Mouse (Mus musculus): Measurements from ENCODE around the gene Abca7. TPM values are rescaled to one million over a fixed set of nuclear protein-coding genes. Genes with fewer than 3 reads are reported as not detected.

Gene Abca7
- polyA plus RNA-seq, 1 experiment from 2014 or later = 2.2 TPM

GRCm38 (mm10) chr10:79964727-79965126, 31.6 kb upstream of the Abca7 start:
- Histone ChIP-seq H3K36me3 (ENCODE audit: control insufficient read depth, insufficient read depth) (peaks cover 45% of the 10 kb centered on the region), H3K4me2 (replicated peaks; ENCODE audit: low read depth) (no peak overlapping the region), H3K4me1 (replicated peaks; ENCODE audit: control insufficient read depth, insufficient read depth, low read length) (no peaks in the 10 kb centered on the region), H3K9ac (ENCODE audit: low read depth, low read length) (no peak overlapping the region), H3K4me3 (ENCODE audit: low read depth, low read length) (no peak overlapping the region), H3K27ac (ENCODE audit: low read depth, low read length) (no peak overlapping the region), H3K27me3 (replicated peaks; ENCODE audit: control insufficient read depth, insufficient read depth, low read length) (no peaks in the 10 kb centered on the region), H3K9me3 (ENCODE audit: control insufficient read depth) (no peaks in the 10 kb centered on the region)
- WGBS = 88% methylated on average over 7 of the region's 7 CpGs
- TF ChIP-seq CTCF (IDR thresholded peaks at IDR 0.05; ENCODE audit: low read depth) = no peak
- ATAC-seq = no peak

- 92% methylated on average over 5 of the region's 5 CpGs for WGBS
- Histone ChIP-seq H3K27me3 (replicated peaks; ENCODE audit: control insufficient read depth, insufficient read depth, low read length) (0 out of 2 replicates have a peak, but pooled peaks cover 3% of the 10 kb centered on the region), H3K4me2 (replicated peaks; ENCODE audit: low read depth) (no peak overlapping the region), H3K36me3 (ENCODE audit: control insufficient read depth, insufficient read depth) (peaks cover 45% of the 10 kb centered on the region), H3K4me1 (replicated peaks; ENCODE audit: control insufficient read depth, insufficient read depth, low read length) (no peaks in the 10 kb centered on the region), H3K9me3 (ENCODE audit: control insufficient read depth) (no peaks in the 10 kb centered on the region), H3K9ac (ENCODE audit: low read depth, low read length) (no peak overlapping the region), H3K27ac (ENCODE audit: low read depth, low read length) (no peak overlapping the region), H3K4me3 (ENCODE audit: low read depth, low read length) (no peak overlapping the region)
- no peak for TF ChIP-seq CTCF (IDR thresholded peaks at IDR 0.05; ENCODE audit: low read depth)
- ATAC-seq = no peak
Observed at GRCm38 (mm10) chr10:79965325-79965724, 31.0 kb upstream of the Abca7 start.

- no peak overlapping the region for H3K4me2 ChIP-seq (replicated peaks; ENCODE audit: low read depth)
- no peak overlapping the region for H3K4me3 ChIP-seq (ENCODE audit: low read depth, low read length)
- H3K9me3 ChIP-seq (ENCODE audit: control insufficient read depth) = no peaks in the 10 kb centered on the region
- H3K4me1 ChIP-seq (replicated peaks; ENCODE audit: control insufficient read depth, insufficient read depth, low read length) = no peaks in the 10 kb centered on the region
- no peak for TF ChIP-seq CTCF (IDR thresholded peaks at IDR 0.05; ENCODE audit: low read depth)
- peaks cover 45% of the 10 kb centered on the region for H3K36me3 ChIP-seq (ENCODE audit: control insufficient read depth, insufficient read depth)
- peaks cover 18% of the 10 kb centered on the region for H3K27me3 ChIP-seq (replicated peaks; ENCODE audit: control insufficient read depth, insufficient read depth, low read length)
- H3K27ac ChIP-seq (ENCODE audit: low read depth, low read length) = no peak overlapping the region
- 89% methylated on average over 5 of the region's 5 CpGs for WGBS
- peak; percentile 14; the same call in 1 of the 2 replicates for ATAC-seq
- no peak overlapping the region for H3K9ac ChIP-seq (ENCODE audit: low read depth, low read length)
Observed at GRCm38 (mm10) chr10:79966886-79967400, 29.4 kb upstream of the Abca7 start.

- no peak overlapping the region for H3K4me3 ChIP-seq (ENCODE audit: low read depth, low read length)
- no peak overlapping the region for H3K4me2 ChIP-seq (replicated peaks; ENCODE audit: low read depth)
- 61% methylated on average over 1 of the region's 1 CpGs for WGBS
- peaks cover 35% of the 10 kb centered on the region for H3K36me3 ChIP-seq (ENCODE audit: control insufficient read depth, insufficient read depth)
- H3K9me3 ChIP-seq (ENCODE audit: control insufficient read depth) = no peaks in the 10 kb centered on the region
- H3K27ac ChIP-seq (ENCODE audit: low read depth, low read length) = no peak overlapping the region
- peaks cover 23% of the 10 kb centered on the region for H3K27me3 ChIP-seq (replicated peaks; ENCODE audit: control insufficient read depth, insufficient read depth, low read length)
- ATAC-seq = no peak
- no peak overlapping the region for H3K9ac ChIP-seq (ENCODE audit: low read depth, low read length)
- no peaks in the 10 kb centered on the region for H3K4me1 ChIP-seq (replicated peaks; ENCODE audit: control insufficient read depth, insufficient read depth, low read length)
- TF ChIP-seq CTCF (IDR thresholded peaks at IDR 0.05; ENCODE audit: low read depth) = no peak
Observed at GRCm38 (mm10) chr10:79968181-79968580, 28.1 kb upstream of the Abca7 start.

GRCm38 (mm10) chr10:79969124-79969568, 27.1 kb upstream of the Abca7 start:
- no peak overlapping the region for H3K4me3 ChIP-seq (ENCODE audit: low read depth, low read length)
- H3K27ac ChIP-seq (ENCODE audit: low read depth, low read length) = no peak overlapping the region
- H3K4me2 ChIP-seq (replicated peaks; ENCODE audit: low read depth) = no peak overlapping the region
- 19% methylated on average over 3 of the region's 3 CpGs for WGBS
- H3K36me3 ChIP-seq (ENCODE audit: control insufficient read depth, insufficient read depth) = peaks cover 35% of the 10 kb centered on the region
- H3K4me1 ChIP-seq (replicated peaks; ENCODE audit: control insufficient read depth, insufficient read depth, low read length) = no peaks in the 10 kb centered on the region
- ATAC-seq = no peak
- no peaks in the 10 kb centered on the region for H3K9me3 ChIP-seq (ENCODE audit: control insufficient read depth)
- peak; percentile 21; the same call in 1 of the 2 replicates for TF ChIP-seq CTCF (IDR thresholded peaks at IDR 0.05; ENCODE audit: low read depth)
- peaks cover 23% of the 10 kb centered on the region for H3K27me3 ChIP-seq (replicated peaks; ENCODE audit: control insufficient read depth, insufficient read depth, low read length)
- no peak overlapping the region for H3K9ac ChIP-seq (ENCODE audit: low read depth, low read length)

- no peak for ATAC-seq
- Histone ChIP-seq H3K4me3 (ENCODE audit: low read depth, low read length) (peak within 1 kb of the TSS; percentile 29), H3K9me3 (ENCODE audit: control insufficient read depth) (no peaks in the 10 kb centered on the region), H3K9ac (ENCODE audit: low read depth, low read length) (0 out of 2 replicates have a peak within 1 kb of the TSS, but pooled peaks have one; percentile 17), H3K36me3 (ENCODE audit: control insufficient read depth, insufficient read depth) (peaks cover 28% of the 10 kb centered on the region), H3K4me1 (replicated peaks; ENCODE audit: control insufficient read depth, insufficient read depth, low read length) (no peaks in the 10 kb centered on the region), H3K27ac (ENCODE audit: low read depth, low read length) (no peak within 1 kb of the TSS), H3K4me2 (replicated peaks; ENCODE audit: low read depth) (peak within 1 kb of the TSS; percentile 58), H3K27me3 (replicated peaks; ENCODE audit: control insufficient read depth, insufficient read depth, low read length) (peaks cover 23% of the 10 kb centered on the region)
- TF ChIP-seq CTCF (IDR thresholded peaks at IDR 0.05; ENCODE audit: low read depth) = no peak
- 6% methylated on average over 47 of the region's 47 CpGs for WGBS
Observed at GRCm38 (mm10) chr10:79970415-79971182, 25.7 kb upstream of the Abca7 start, which contains the start of gene Grin3b. Gene Grin3b (plus strand): TSS chr10:79970715.

Measured in intestine, postnatal 0 days (tissue).